Mouse (Mus musculus) bone marrow, adult 2 months (tissue): Measurements from ENCODE around the gene Znhit1.

Experiments used
- CTCF ChIP-seq: fragments of 200-500 bp; IDR thresholded peaks from 2 replicates; pipeline ENCODE4 v1.5.1; 2011; ENCODE audit warnings: low read length, control low read depth; ENCODE audit not compliant: control insufficient read depth, insufficient read depth
- POLR2A ChIP-seq: fragments of 200-500 bp; IDR thresholded peaks from 2 replicates; pipeline ENCODE4 v1.6.1; 2011; ENCODE audit warnings: low read depth, mild to moderate bottlenecking, control low read depth, low read length, borderline replicate concordance; ENCODE audit not compliant: control insufficient read depth

- no peak for TF ChIP-seq POLR2A
- no peak for TF ChIP-seq CTCF
Observed at GRCm38 (mm10) chr5:137030416-137030810, 42.6 kb upstream of the Znhit1 start.
